Comparison of ENCODE assay signal across 8 mouse cellular contexts in the genomic region with DNA sequence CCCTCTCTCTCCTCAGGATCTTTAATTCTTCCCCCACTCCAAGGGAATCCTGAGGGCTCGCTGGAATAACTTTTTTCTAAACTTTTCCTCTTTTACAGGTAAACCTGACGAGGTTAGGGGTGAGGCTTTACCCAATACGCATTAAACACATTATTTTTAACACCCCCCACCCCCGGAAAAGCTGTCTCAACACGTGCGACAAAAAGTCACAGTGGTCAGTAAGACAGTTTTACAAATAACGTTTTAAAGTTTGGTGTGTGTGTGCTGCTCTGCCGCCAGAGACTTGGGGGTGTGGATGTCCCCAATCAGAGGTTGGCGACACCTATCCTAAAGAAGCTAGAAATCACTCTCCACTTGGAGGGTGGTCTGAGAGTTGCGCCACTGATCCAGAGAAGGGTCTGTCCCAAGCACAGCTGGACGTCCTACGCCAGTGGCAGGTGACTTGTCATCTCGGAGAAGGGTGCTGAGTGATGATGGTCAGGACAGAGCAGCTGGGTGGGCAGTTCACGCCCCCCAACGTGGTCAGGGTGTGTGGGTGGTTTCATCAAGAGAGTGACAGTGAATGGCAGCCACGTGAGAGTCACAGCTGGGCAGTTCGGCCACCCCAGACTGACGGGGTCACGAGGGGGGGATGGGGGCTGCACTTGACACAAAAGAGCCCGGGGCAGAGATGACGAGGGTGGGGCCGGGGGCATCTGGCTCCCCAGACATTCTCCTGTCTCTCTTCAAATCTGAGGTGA. TPM values are rescaled to one million over a fixed set of nuclear protein-coding genes. Genes with fewer than 3 reads are reported as not detected.
DNase-seq lines count a peak whose midpoint lies in the region; ATAC-seq and TF ChIP-seq lines count a peak whose summit lies in the region.

No protein-coding gene starts in this region.

- 0 out of 2 replicates have a peak, but pooled peaks have one; percentile 3 for ATAC-seq in kidney, embryonic 15.5 days (replicated peaks; ENCODE audit: low FRiP score)

- peak overlapping the region; percentile 95 for H3K9ac ChIP-seq in heart, adult 2 months (ENCODE audit: low read depth, low read length)
- peak overlapping the region; percentile 99 for H3K9ac ChIP-seq in kidney, embryonic 15.5 days

- TF ChIP-seq EP300 in heart, adult 2 months (IDR thresholded peaks at IDR 0.05; ENCODE audit: insufficient read depth, low read depth, low read length) = no peak

- TF ChIP-seq CTCF in brain, embryonic 14.5 days (IDR thresholded peaks at IDR 0.05; ENCODE audit: borderline replicate concordance, extremely low read depth, insufficient read depth, insufficient read length) = no peak
- no peak for TF ChIP-seq CTCF in heart, adult 2 months (IDR thresholded peaks at IDR 0.05)

- 3% methylated on average over 22 of the region's 22 CpGs for WGBS in heart, adult 2 months
- WGBS in kidney, embryonic 15.5 days = 1% methylated on average over 22 of the region's 22 CpGs
- WGBS in macrophage (ENCODE audit: missing documents) = 1% methylated on average over 19 of the region's 22 CpGs

- H3K36me3 ChIP-seq in heart, adult 2 months (ENCODE audit: control insufficient read depth, insufficient read depth, low read length) = no peaks in the 10 kb centered on the region
- H3K36me3 ChIP-seq in kidney, embryonic 15.5 days = peaks cover 12% of the 10 kb centered on the region
- H3K36me3 ChIP-seq in macrophage (ENCODE audit: inconsistent target) = peaks cover 10% of the 10 kb centered on the region; the same call in 1 of the 2 replicates

- H3K4me1 ChIP-seq in heart, adult 2 months (ENCODE audit: control insufficient read depth, insufficient read depth, low read length) = peaks cover 21% of the 10 kb centered on the region
- peaks cover 71% of the 10 kb centered on the region for H3K4me1 ChIP-seq in kidney, embryonic 15.5 days

- H3K4me3 ChIP-seq in heart, adult 2 months = peak overlapping the region; percentile 84
- H3K4me3 ChIP-seq in kidney, embryonic 15.5 days (replicated peaks) = peak overlapping the region; percentile 94
- peak overlapping the region; percentile 43 for H3K4me3 ChIP-seq in macrophage (ENCODE audit: inconsistent target)

- H3K4me2 ChIP-seq in kidney, embryonic 15.5 days = peak overlapping the region; percentile 87

- H3K27ac ChIP-seq in heart, adult 2 months = peak overlapping the region; percentile 91
- peak overlapping the region; percentile 100 for H3K27ac ChIP-seq in kidney, embryonic 15.5 days
- peak overlapping the region; percentile 89 for H3K27ac ChIP-seq in macrophage

- DNase-seq in ovary, postnatal 36 days (ENCODE audit: low spot score) = peak; percentile 28
- DNase-seq in ovary, adult 18-20 months (ENCODE audit: low spot score) = no peak
- peak; percentile 50 for DNase-seq in brain, embryonic 14.5 days (ENCODE audit: low read depth)
- peak; percentile 57 to 66 for DNase-seq in heart, adult 2 months
- DNase-seq in testis, postnatal 10 days (ENCODE audit: low spot score) = peak; percentile 75
- no peak for DNase-seq in urinary bladder, postnatal 4 days (ENCODE audit: low spot score in 2 of 2)

- no peaks in the 10 kb centered on the region for H3K27me3 ChIP-seq in heart, adult 2 months (ENCODE audit: control insufficient read depth, insufficient read depth, low read length)
- H3K27me3 ChIP-seq in kidney, embryonic 15.5 days = no peaks in the 10 kb centered on the region

- TF ChIP-seq POLR2A in brain, embryonic 14.5 days (IDR thresholded peaks at IDR 0.05; ENCODE audit: borderline replicate concordance, extremely low read depth, insufficient read depth, insufficient read length, poor library complexity, severe bottlenecking) = no peak
- no peak for TF ChIP-seq POLR2A in heart, adult 2 months (IDR thresholded peaks at IDR 0.05; ENCODE audit: insufficient read depth, low read depth, low read length)

- H3K79me2 ChIP-seq in heart, adult 2 months (replicated peaks; ENCODE audit: control insufficient read depth, insufficient read depth, low read length) = no peaks in the 10 kb centered on the region
- H3K79me2 ChIP-seq in macrophage (ENCODE audit: inconsistent target) = peaks cover 12% of the 10 kb centered on the region; the same call in 1 of the 2 replicates

- intact Hi-C loops in heart, adult 2 months (cut with DNase I) = loop anchor here (2.0 kb wide), 1 partner anchor 27 kb away; a partner anchor contains a TSS

- H3K9me3 ChIP-seq in kidney, embryonic 15.5 days (replicated peaks) = no peaks in the 10 kb centered on the region

RNA-seq across cellular contexts. Expression of a gene that starts 1.4 kb away (rescaled TPM):
- polyA plus RNA-seq in brain, embryonic 14.5 days (2012; rRNA removed) = 321 and 358 TPM in 2 replicates
- total RNA-seq in heart, adult 2 months (2021) = 10 to 100 TPM; 18.3 to 20.2 TPM
- polyA plus RNA-seq in heart, adult 2 months (2012; rRNA removed) = 20.3 and 22.2 TPM in 2 replicates
- 54.8 and 62.8 TPM in 2 replicates for polyA plus RNA-seq in kidney, embryonic 15.5 days (2015; fragmentation: Nextera tagmentation; extraction: Ambion mirVana)
- 100 to 1,000 TPM in 25 of 26 experiments, 10 to 100 TPM in 1; 63.9 to 453 (median 249) TPM for total RNA-seq in macrophage (2018; cell fraction: chromatin; rRNA removed)
- total RNA-seq in macrophage (2018; cell fraction: cytosol; rRNA removed) = 10 to 100 TPM; 29.0 to 87.7 (median 51.6) TPM
- 100 to 1,000 TPM in 19 of 26 experiments, 10 to 100 TPM in 7; 53.3 to 254 (median 120) TPM for total RNA-seq in macrophage (2018; cell fraction: nucleus; rRNA removed)
- polyA plus RNA-seq in macrophage (2018) = 43.6 to 105 TPM (median 82.3 TPM) in 3 replicates

RNA-seq across cellular contexts. Expression of a gene that starts 27.5 kb away (rescaled TPM):
- polyA plus RNA-seq in brain, embryonic 14.5 days (2012; rRNA removed) = 84.1 and 111 TPM in 2 replicates
- total RNA-seq in heart, adult 2 months (2021) = 100 to 1,000 TPM; 102 to 113 TPM
- polyA plus RNA-seq in heart, adult 2 months (2012; rRNA removed) = 128 and 145 TPM in 2 replicates
- polyA plus RNA-seq in kidney, embryonic 15.5 days (2015; fragmentation: Nextera tagmentation; extraction: Ambion mirVana) = 153 and 155 TPM in 2 replicates
- total RNA-seq in macrophage (2018; cell fraction: chromatin; rRNA removed) = 10 to 100 TPM in 1 of 26 experiments, 1 to 10 TPM in 18, not detected in 7; 1.8 to 14.1 (median 4.3) TPM
- total RNA-seq in macrophage (2018; cell fraction: cytosol; rRNA removed) = 100 to 1,000 TPM in 5 of 26 experiments, 10 to 100 TPM in 21; 63.9 to 111 (median 87.7) TPM
- 10 to 100 TPM in 19 of 26 experiments, 1 to 10 TPM in 7; 5.4 to 34.6 (median 15.8) TPM for total RNA-seq in macrophage (2018; cell fraction: nucleus; rRNA removed)
- 60.0 to 104 TPM (median 95.8 TPM) in 3 replicates for polyA plus RNA-seq in macrophage (2018)

RNA-seq across cellular contexts. Expression of a gene that starts 27.5 kb away (rescaled TPM):
- polyA plus RNA-seq in brain, embryonic 14.5 days (2012; rRNA removed) = 82.8 and 115 TPM in 2 replicates
- under 1 TPM; 0.31 to 0.36 TPM for total RNA-seq in heart, adult 2 months (2021)
- polyA plus RNA-seq in heart, adult 2 months (2012; rRNA removed) = 0.51 and 0.82 TPM in 2 replicates
- 16.6 and 17.1 TPM in 2 replicates for polyA plus RNA-seq in kidney, embryonic 15.5 days (2015; fragmentation: Nextera tagmentation; extraction: Ambion mirVana)
- total RNA-seq in macrophage (2018; cell fraction: chromatin; rRNA removed) = 1 to 10 TPM in 5 of 26 experiments, under 1 TPM in 5, not detected in 16; 0.33 to 2.2 (median 1.1) TPM
- 1 to 10 TPM in 23 of 26 experiments, under 1 TPM in 3; 0.30 to 5.2 (median 2.4) TPM for total RNA-seq in macrophage (2018; cell fraction: cytosol; rRNA removed)
- 1 to 10 TPM in 11 of 26 experiments, under 1 TPM in 13, not detected in 2; 0.37 to 4.2 (median 0.94) TPM for total RNA-seq in macrophage (2018; cell fraction: nucleus; rRNA removed)
- polyA plus RNA-seq in macrophage (2018) = 3.3 to 4.4 TPM (median 3.6 TPM) in 3 replicates

RNA-seq across cellular contexts. Expression of a gene that starts 27.6 kb away (rescaled TPM):
- polyA plus RNA-seq in brain, embryonic 14.5 days (2012; rRNA removed) = 26.7 and 28.7 TPM in 2 replicates
- total RNA-seq in heart, adult 2 months (2021) = 10 to 100 TPM; 27.9 to 32.1 TPM
- 19.9 and 29.8 TPM in 2 replicates for polyA plus RNA-seq in heart, adult 2 months (2012; rRNA removed)
- 30.2 and 30.5 TPM in 2 replicates for polyA plus RNA-seq in kidney, embryonic 15.5 days (2015; fragmentation: Nextera tagmentation; extraction: Ambion mirVana)
- total RNA-seq in macrophage (2018; cell fraction: chromatin; rRNA removed) = 10 to 100 TPM; 10.2 to 51.5 (median 24.5) TPM
- total RNA-seq in macrophage (2018; cell fraction: cytosol; rRNA removed) = 10 to 100 TPM; 16.0 to 40.0 (median 24.4) TPM
- total RNA-seq in macrophage (2018; cell fraction: nucleus; rRNA removed) = 10 to 100 TPM; 17.0 to 48.9 (median 26.3) TPM
- polyA plus RNA-seq in macrophage (2018) = 25.0 to 35.1 TPM (median 31.3 TPM) in 3 replicates

RNA-seq across cellular contexts. Expression of a gene that starts 30.2 kb away (rescaled TPM):
- polyA plus RNA-seq in brain, embryonic 14.5 days (2012; rRNA removed) = 5.7 TPM in 2 replicates
- total RNA-seq in heart, adult 2 months (2021) = 10 to 100 TPM; 20.4 to 21.4 TPM
- polyA plus RNA-seq in heart, adult 2 months (2012; rRNA removed) = 61.4 and 66.4 TPM in 2 replicates
- polyA plus RNA-seq in kidney, embryonic 15.5 days (2015; fragmentation: Nextera tagmentation; extraction: Ambion mirVana) = 41.9 and 44.3 TPM in 2 replicates
- 10 to 100 TPM in 7 of 26 experiments, 1 to 10 TPM in 15, under 1 TPM in 3, not detected in 1; 0.46 to 36.3 (median 4.9) TPM for total RNA-seq in macrophage (2018; cell fraction: chromatin; rRNA removed)
- 1 to 10 TPM in 4 of 26 experiments, under 1 TPM in 19, not detected in 3; 0.05 to 1.7 (median 0.34) TPM for total RNA-seq in macrophage (2018; cell fraction: cytosol; rRNA removed)
- total RNA-seq in macrophage (2018; cell fraction: nucleus; rRNA removed) = 10 to 100 TPM in 6 of 26 experiments, 1 to 10 TPM in 13, under 1 TPM in 1, not detected in 6; 0.36 to 23.4 (median 3.3) TPM
- polyA plus RNA-seq in macrophage (2018) = 0.09 TPM in 1 of 3 replicates, not detected in the others

Comparison
In these comparisons a context has a peak if more than half of its experiments do, and no peak if none do; other contexts are left out.
1. DNase-seq: peak in ovary, postnatal 36 days (single experiment), brain, embryonic 14.5 days (single experiment), heart, adult 2 months (2 of 2) and testis, postnatal 10 days (single experiment); none in ovary, adult 18-20 months (single experiment) and urinary bladder, postnatal 4 days (0 of 2).
2. H3K4me3 ChIP-seq: peak in every context shown above with its lines; median percentile 94 in kidney, embryonic 15.5 days; 84 in heart, adult 2 months; 43 in macrophage.
3. Peak in every context shown above with its lines, with median percentiles within 50 percentile points of each other: H3K27ac ChIP-seq.